Mouse (Mus musculus) urinary bladder, postnatal 10 days (tissue): ENCODE measurements around the gene Tbc1d10a.
"Not testable (repeated sequence)": the region's sequence is repeated elsewhere in the genome, so short reads cannot be mapped to it uniquely, and the experiment has no call there.

ENCODE experiments used
- DNase-seq: peaks from one replicate; pipeline ENCODE4 v3.0.0; 2022; ENCODE audit warnings: low spot score

Tbc1d10a gene

GRCm38 (mm10) chr11:4183511-4183910, 3.1 kb upstream of the Tbc1d10a start:
- DNase-seq: no peak

GRCm38 (mm10) chr11:4184251-4184952, 2.2 kb upstream of the Tbc1d10a start:
- no peak for DNase-seq

- not testable (repeated sequence) for DNase-seq
These were observed 1.1 kb upstream of the Tbc1d10a start for GRCm38 (mm10) chr11:4185480-4185879.

GRCm38 (mm10) chr11:4187318-4187700, 720 bp downstream of the Tbc1d10a start:
- DNase-seq: no peak

GRCm38 (mm10) chr11:4189182-4189581, 2.6 kb downstream of the Tbc1d10a start:
- DNase-seq: no peak

- DNase-seq: no peak
These were observed 4.1 kb downstream of the Tbc1d10a start for GRCm38 (mm10) chr11:4190677-4191076.

GRCm38 (mm10) chr11:4192757-4193156, 6.2 kb downstream of the Tbc1d10a start:
- no peak for DNase-seq

GRCm38 (mm10) chr11:4193420-4193819, 6.8 kb downstream of the Tbc1d10a start:
- DNase-seq: no peak

- no peak for DNase-seq
These were observed 9.0 kb downstream of the Tbc1d10a start for GRCm38 (mm10) chr11:4195597-4196031.

GRCm38 (mm10) chr11:4196636-4197035, 10.0 kb downstream of the Tbc1d10a start:
- DNase-seq: no peak

GRCm38 (mm10) chr11:4197691-4198090, 11.1 kb downstream of the Tbc1d10a start:
- DNase-seq: no peak

GRCm38 (mm10) chr11:4201981-4202700, 15.6 kb downstream of the Tbc1d10a start:
- DNase-seq: no peak

GRCm38 (mm10) chr11:4202995-4203704, 16.6 kb downstream of the Tbc1d10a start:
- DNase-seq: no peak

GRCm38 (mm10) chr11:4203705-4204074, 17.1 kb downstream of the Tbc1d10a start:
- no peak for DNase-seq

- no peak for DNase-seq
These were observed 18.6 kb downstream of the Tbc1d10a start for GRCm38 (mm10) chr11:4205097-4205655.

- no peak for DNase-seq
These were observed 19.4 kb downstream of the Tbc1d10a start for GRCm38 (mm10) chr11:4205951-4206350.

GRCm38 (mm10) chr11:4206563-4206962, 20.0 kb downstream of the Tbc1d10a start:
- DNase-seq: no peak

- no peak for DNase-seq
These were observed 21.1 kb downstream of the Tbc1d10a start for GRCm38 (mm10) chr11:4207655-4208054.

GRCm38 (mm10) chr11:4209556-4209955, 23.0 kb downstream of the Tbc1d10a start:
- DNase-seq: no peak

- DNase-seq: no peak
These were observed 24.2 kb downstream of the Tbc1d10a start for GRCm38 (mm10) chr11:4210786-4211185.

- no peak for DNase-seq
These were observed 26.5 kb downstream of the Tbc1d10a start for GRCm38 (mm10) chr11:4213107-4213506.

GRCm38 (mm10) chr11:4214572-4214971, 28.0 kb downstream of the Tbc1d10a start:
- DNase-seq: no peak

GRCm38 (mm10) chr11:4215061-4215460, 28.5 kb downstream of the Tbc1d10a start:
- DNase-seq: no peak
